Mouse (Mus musculus) liver, embryonic 11.5 days (tissue): ENCODE results near the gene Tecpr2. TPM values are rescaled to one million over a fixed set of nuclear protein-coding genes. Genes with fewer than 3 reads are reported as not detected.

Experiments
- ATAC-seq: fragments of 200-750 bp; cut with Nextera tagmentation; replicated peaks from 2 replicates; pipeline ENCODE4 v1.8.0; 2017; ENCODE audit warnings: moderate number of reproducible peaks, mild to moderate bottlenecking, moderate TSS enrichment, moderate library complexity; ENCODE audit not compliant: low FRiP score
- DNase-seq: peaks from one replicate; pipeline ENCODE4 v3.0.0-alpha.2; 2017; ENCODE audit warnings: low spot score
- H3K27ac ChIP-seq: fragments of 300-500 bp; sonication (generic); 2 replicates; pipeline ENCODE4 v1.5.1; 2014; ENCODE audit warnings: mild to moderate bottlenecking, low read depth, low read length, control low read depth
- H3K27me3 ChIP-seq: fragments of 300-500 bp; sonication (generic); replicated peaks from 2 replicates; pipeline ENCODE4 v1.6.1; 2014; ENCODE audit warnings: low read length, mixed read lengths; ENCODE audit not compliant: control insufficient read depth, insufficient read depth
- H3K36me3 ChIP-seq: fragments of 300-500 bp; sonication (generic); 2 replicates; pipeline ENCODE4 v1.6.1; 2014; ENCODE audit warnings: mild to moderate bottlenecking, low read length, moderate library complexity, mixed read lengths; ENCODE audit not compliant: control insufficient read depth, insufficient read depth
- H3K4me1 ChIP-seq: fragments of 300-500 bp; sonication (generic); replicated peaks from 2 replicates; pipeline ENCODE4 v1.6.1; 2014; ENCODE audit warnings: low read length, mixed read lengths; ENCODE audit not compliant: control insufficient read depth, insufficient read depth
- H3K4me2 ChIP-seq: fragments of 300-500 bp; sonication (generic); 2 replicates; pipeline ENCODE4 v1.6.1; 2014; ENCODE audit warnings: mild to moderate bottlenecking, control low read depth, moderate library complexity
- H3K4me3 ChIP-seq: fragments of 300-500 bp; sonication (generic); 2 replicates; pipeline ENCODE4 v1.5.1; 2014; ENCODE audit warnings: low read depth, low read length, control low read depth
- H3K9ac ChIP-seq: fragments of 300-500 bp; sonication (generic); 2 replicates; pipeline ENCODE4 v1.6.1; 2014; ENCODE audit warnings: low read depth, low read length, control low read depth
- H3K9me3 ChIP-seq: fragments of 300-500 bp; sonication (generic); 2 replicates; pipeline ENCODE4 v1.6.1; 2016; ENCODE audit warnings: low read length, inconsistent platforms, mixed read lengths; ENCODE audit not compliant: control insufficient read depth
- WGBS: fragments of 180-500 bp; shearing (Covaris S2); extraction: QIAGEN DNeasy Blood & Tissue Kit; methylation state at CpG from one replicate; pipeline ENCODE4 v1.1.7; 2014; 5-methylcytosine and 5-hydroxymethylcytosine counted together
- polyA plus RNA-seq: library from polyadenylated mRNA; unstranded; fragments of >200 nt; fragmentation: Nextera tagmentation; extraction: Ambion mirVana; gene quantifications from 2 replicates; pipeline ENCODE4 v1.2.1, GENCODE M21; 2014

Gene Tecpr2
- polyA plus RNA-seq, 1 experiment from 2014 or later = 4.7 TPM

- peak overlapping the region; percentile 97 for H3K9ac ChIP-seq
- H3K4me3 ChIP-seq = no peak overlapping the region
- peaks cover 44% of the 10 kb centered on the region for H3K4me1 ChIP-seq
- no peaks in the 10 kb centered on the region for H3K27me3 ChIP-seq
- peaks cover 19% of the 10 kb centered on the region for H3K36me3 ChIP-seq
- ATAC-seq = no peak; the same call in 1 of the 2 replicates
- WGBS = 64% methylated on average over 3 of the region's 3 CpGs
- H3K4me2 ChIP-seq = peak overlapping the region; percentile 98
- peak overlapping the region; percentile 77 for H3K27ac ChIP-seq
- no peaks in the 10 kb centered on the region for H3K9me3 ChIP-seq
- no peak for DNase-seq
Measured at GRCm38 (mm10) chr12:110979808-110980207, 90.7 kb downstream of the Tecpr2 start.

GRCm38 (mm10) chr12:110981736-110982135 lies 92.7 kb downstream of the Tecpr2 start:
- Histone ChIP-seq H3K9ac (no peak overlapping the region), H3K27ac (no peak overlapping the region), H3K4me3 (no peak overlapping the region), H3K4me1 (peaks cover 25% of the 10 kb centered on the region), H3K9me3 (no peaks in the 10 kb centered on the region), H3K27me3 (no peaks in the 10 kb centered on the region), H3K4me2 (no peak overlapping the region), H3K36me3 (peaks cover 7% of the 10 kb centered on the region; the same call in 1 of the 2 replicates)
- WGBS = 75% methylated on average over 3 of the region's 3 CpGs
- DNase-seq (no peak), ATAC-seq (no peak)

- Histone ChIP-seq H3K36me3 (no peaks in the 10 kb centered on the region), H3K27me3 (no peaks in the 10 kb centered on the region), H3K27ac (no peak overlapping the region), H3K4me2 (no peak overlapping the region), H3K4me3 (no peak overlapping the region), H3K9me3 (no peaks in the 10 kb centered on the region), H3K4me1 (peaks cover 12% of the 10 kb centered on the region), H3K9ac (no peak overlapping the region)
- no peak for DNase-seq
- no peak for ATAC-seq
- WGBS = 75% methylated on average over 8 of the region's 8 CpGs
Measured at GRCm38 (mm10) chr12:110983083-110983482, 94.0 kb downstream of the Tecpr2 start.

- 80% methylated on average over 8 of the region's 8 CpGs for WGBS
- no peak for DNase-seq
Measured at GRCm38 (mm10) chr12:110983714-110984113, 94.7 kb downstream of the Tecpr2 start.

GRCm38 (mm10) chr12:110984598-110984997 lies 95.5 kb downstream of the Tecpr2 start:
- H3K4me1 ChIP-seq = peaks cover 6% of the 10 kb centered on the region
- no peak overlapping the region for H3K27ac ChIP-seq
- H3K9me3 ChIP-seq = no peaks in the 10 kb centered on the region
- H3K4me3 ChIP-seq = no peak overlapping the region
- 71% methylated on average over 4 of the region's 4 CpGs for WGBS
- no peak overlapping the region for H3K4me2 ChIP-seq
- H3K9ac ChIP-seq = no peak overlapping the region
- H3K27me3 ChIP-seq = no peaks in the 10 kb centered on the region
- no peaks in the 10 kb centered on the region for H3K36me3 ChIP-seq
- ATAC-seq = no peak
- DNase-seq = no peak

More at GRCm38 (mm10) chr12:110983714-110984113, 94.7 kb downstream of the Tecpr2 start:
- no peak overlapping the region for H3K4me2 ChIP-seq
- no peaks in the 10 kb centered on the region for H3K27me3 ChIP-seq
- H3K9ac ChIP-seq = no peak overlapping the region
- ATAC-seq = no peak
- H3K36me3 ChIP-seq = no peaks in the 10 kb centered on the region
- no peak overlapping the region for H3K27ac ChIP-seq
- H3K9me3 ChIP-seq = no peaks in the 10 kb centered on the region
- H3K4me1 ChIP-seq = peaks cover 10% of the 10 kb centered on the region
- H3K4me3 ChIP-seq = no peak overlapping the region

- Histone ChIP-seq H3K9ac (no peak overlapping the region), H3K36me3 (no peaks in the 10 kb centered on the region), H3K9me3 (no peaks in the 10 kb centered on the region), H3K4me1 (peaks cover under 1% of the 10 kb centered on the region), H3K27me3 (no peaks in the 10 kb centered on the region), H3K27ac (no peak overlapping the region), H3K4me3 (no peak overlapping the region), H3K4me2 (no peak overlapping the region)
- ATAC-seq (no peak), DNase-seq (no peak)
- 73% methylated on average over 9 of the region's 9 CpGs for WGBS
Measured at GRCm38 (mm10) chr12:110985141-110985540, 96.1 kb downstream of the Tecpr2 start.

GRCm38 (mm10) chr12:110986536-110987425 lies 97.7 kb downstream of the Tecpr2 start:
- Histone ChIP-seq H3K4me2 (no peak overlapping the region), H3K27me3 (no peaks in the 10 kb centered on the region), H3K9ac (no peak overlapping the region), H3K9me3 (no peaks in the 10 kb centered on the region), H3K4me3 (no peak overlapping the region), H3K27ac (no peak overlapping the region), H3K4me1 (peaks cover 3% of the 10 kb centered on the region; the same call in 1 of the 2 replicates), H3K36me3 (no peaks in the 10 kb centered on the region)
- DNase-seq (no peak), ATAC-seq (no peak)
- WGBS = 86% methylated on average over 11 of the region's 11 CpGs

- no peak overlapping the region for H3K9ac ChIP-seq
- H3K9me3 ChIP-seq = no peaks in the 10 kb centered on the region
- 82% methylated on average over 3 of the region's 3 CpGs for WGBS
- no peak overlapping the region for H3K4me2 ChIP-seq
- H3K4me3 ChIP-seq = no peak overlapping the region
- no peak for DNase-seq
- H3K27me3 ChIP-seq = no peaks in the 10 kb centered on the region
- peaks cover 3% of the 10 kb centered on the region; the same call in 1 of the 2 replicates for H3K4me1 ChIP-seq
- no peak overlapping the region for H3K27ac ChIP-seq
- no peak for ATAC-seq
- no peaks in the 10 kb centered on the region for H3K36me3 ChIP-seq
Measured at GRCm38 (mm10) chr12:110989409-110989808, 100.3 kb downstream of the Tecpr2 start.

GRCm38 (mm10) chr12:110990500-110990899 lies 101.4 kb downstream of the Tecpr2 start:
- Histone ChIP-seq H3K27me3 (no peaks in the 10 kb centered on the region), H3K4me1 (peaks cover 3% of the 10 kb centered on the region; the same call in 1 of the 2 replicates), H3K4me3 (no peak overlapping the region), H3K9ac (no peak overlapping the region), H3K4me2 (no peak overlapping the region), H3K27ac (no peak overlapping the region), H3K9me3 (no peaks in the 10 kb centered on the region), H3K36me3 (no peaks in the 10 kb centered on the region)
- 88% methylated on average over 7 of the region's 7 CpGs for WGBS
- ATAC-seq (no peak), DNase-seq (no peak)
